Mouse (Mus musculus) midbrain, postnatal 0 days (tissue): ENCODE data around the gene Wdr59. TPM values are rescaled to one million over a fixed set of nuclear protein-coding genes. Genes with fewer than 3 reads are reported as not detected.
"Not testable (repeated sequence)": the region's sequence is repeated elsewhere in the genome, so short reads cannot be mapped to it uniquely, and the experiment has no call there.

Experiments used
- ATAC-seq: fragments of 200-750 bp; cut with Nextera tagmentation; 2 replicates; pipeline ENCODE4 v1.8.0; 2017; ENCODE audit warnings: moderate number of reproducible peaks, mild to moderate bottlenecking, moderate TSS enrichment, moderate library complexity; ENCODE audit not compliant: low FRiP score
- DNase-seq: peaks from one replicate; pipeline ENCODE4 v3.0.0-alpha.2; 2015; ENCODE audit warnings: low spot score
- H3K27ac ChIP-seq: fragments of 300-500 bp; sonication (generic); 2 replicates; pipeline ENCODE4 v1.5.1; 2014; ENCODE audit warnings: low read depth, mild to moderate bottlenecking, low read length, mixed read lengths
- H3K27me3 ChIP-seq: fragments of 300-500 bp; sonication (generic); 2 replicates; pipeline ENCODE4 v1.6.1; 2014; ENCODE audit warnings: low read length, control low read depth, mixed read lengths; ENCODE audit not compliant: insufficient read depth
- H3K36me3 ChIP-seq: fragments of 300-500 bp; sonication (generic); 2 replicates; pipeline ENCODE4 v1.6.1; 2014; ENCODE audit warnings: low read length, control low read depth, mixed read lengths; ENCODE audit not compliant: insufficient read depth
- H3K4me1 ChIP-seq: fragments of 300-500 bp; sonication (generic); 2 replicates; pipeline ENCODE4 v1.6.1; 2014; ENCODE audit warnings: mild to moderate bottlenecking, control low read depth, antibody characterized with exemption, low read length, mixed read lengths; ENCODE audit not compliant: insufficient read depth
- H3K4me2 ChIP-seq: fragments of 300-500 bp; sonication (generic); 2 replicates; pipeline ENCODE4 v1.6.1; 2014; ENCODE audit warnings: low read depth, mild to moderate bottlenecking, low read length, mixed read lengths; ENCODE audit not compliant: poor library complexity, severe bottlenecking
- H3K4me3 ChIP-seq: fragments of 300-500 bp; sonication (generic); 2 replicates; pipeline ENCODE4 v1.5.1; 2014; ENCODE audit warnings: low read depth, mild to moderate bottlenecking, low read length, moderate library complexity
- H3K9ac ChIP-seq: fragments of 300-500 bp; sonication (generic); replicated peaks from 2 replicates; pipeline ENCODE4 v1.6.1; 2014; ENCODE audit warnings: mild to moderate bottlenecking, low read length, moderate library complexity, mixed read lengths; ENCODE audit not compliant: poor library complexity, severe bottlenecking
- H3K9me3 ChIP-seq: fragments of 300-500 bp; sonication (generic); 2 replicates; pipeline ENCODE4 v1.6.1; 2016; ENCODE audit warnings: low read length, control low read depth
- CTCF ChIP-seq: IDR thresholded peaks from 2 replicates; pipeline ENCODE4 v1.5.1; 2016; ENCODE audit warnings: antibody characterized with exemption, mild to moderate bottlenecking
- WGBS: fragments of 180-500 bp; shearing (Covaris S2); extraction: QIAGEN DNeasy Blood & Tissue Kit; methylation state at CpG from one replicate; pipeline ENCODE4 v1.1.7; 2014; 5-methylcytosine and 5-hydroxymethylcytosine counted together
- polyA plus RNA-seq: library from polyadenylated mRNA; unstranded; fragments of >200 nt; fragmentation: Nextera tagmentation; extraction: Ambion mirVana; gene quantifications from 2 replicates; pipeline ENCODE4 v1.2.1, GENCODE M21; 2015
- total RNA-seq: library from RNA; depleted of rRNA; stranded (reverse); fragments of >200 nt; gene quantifications from 2 replicates; pipeline ENCODE4 v1.2.3, GENCODE M21; 2014

The Wdr59 gene
- total and polyA plus RNA-seq, 2 experiments from 2014 or later = 6.6 to 11.6 TPM

GRCm38 (mm10) chr8:111513446-111513845 lies 8.4 kb downstream of the Wdr59 start:
- no peak for TF ChIP-seq CTCF
- 78% methylated on average over 8 of the region's 8 CpGs for WGBS
- H3K4me3 ChIP-seq = no peak overlapping the region
- H3K9me3 ChIP-seq = no peaks in the 10 kb centered on the region
- no peaks in the 10 kb centered on the region for H3K36me3 ChIP-seq
- no peak overlapping the region for H3K27ac ChIP-seq
- no peak overlapping the region for H3K4me2 ChIP-seq
- no peaks in the 10 kb centered on the region for H3K27me3 ChIP-seq
- no peak overlapping the region for H3K9ac ChIP-seq
- ATAC-seq (no peak), DNase-seq (no peak)
- H3K4me1 ChIP-seq = no peaks in the 10 kb centered on the region

DNA sequence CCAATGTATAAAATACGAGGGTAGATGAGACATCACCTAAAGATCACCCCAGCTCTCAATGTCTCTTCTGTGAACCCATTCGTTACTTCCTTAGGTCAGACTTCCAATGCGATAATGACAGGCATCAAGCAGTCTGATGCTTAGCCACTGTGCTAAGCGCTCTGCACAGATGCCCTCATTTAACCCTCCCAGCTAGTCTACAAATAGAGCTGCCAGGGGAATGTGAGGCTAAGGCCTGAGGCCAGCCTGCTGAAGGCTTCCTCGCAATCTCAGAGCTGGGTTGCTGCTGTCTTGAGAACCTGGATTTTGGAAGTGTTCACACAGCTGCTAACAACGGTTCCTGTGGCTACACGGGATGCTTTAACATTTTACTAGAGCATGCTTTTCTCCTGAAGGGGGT lies 9.0 kb downstream of the Wdr59 start:
- WGBS = 69% methylated on average over 7 of the region's 7 CpGs
- Histone ChIP-seq H3K4me2 (no peak overlapping the region), H3K36me3 (no peaks in the 10 kb centered on the region), H3K4me3 (no peak overlapping the region), H3K9me3 (no peaks in the 10 kb centered on the region), H3K9ac (no peak overlapping the region), H3K4me1 (no peaks in the 10 kb centered on the region), H3K27me3 (no peaks in the 10 kb centered on the region), H3K27ac (no peak overlapping the region)
- DNase-seq = no peak
- no peak for TF ChIP-seq CTCF
- no peak for ATAC-seq

DNA sequence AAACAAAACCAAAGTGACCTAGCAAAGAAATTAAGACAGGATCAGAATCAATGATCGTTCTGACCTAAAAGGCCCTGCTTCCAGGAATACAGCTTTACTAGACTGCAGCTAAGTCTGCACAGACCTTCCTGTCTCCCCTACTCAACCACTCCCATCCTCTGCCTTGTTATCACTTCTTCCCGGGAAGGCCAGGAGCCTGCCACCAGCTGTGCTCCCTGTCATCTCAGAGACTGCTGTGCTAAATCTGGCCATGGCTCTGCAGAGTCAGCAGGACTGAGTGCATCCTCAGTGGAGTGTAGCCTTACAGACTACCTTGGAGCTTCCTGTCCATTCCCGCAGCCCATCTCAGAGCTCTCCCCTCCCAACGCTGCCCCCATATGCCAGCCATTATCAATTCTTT lies 11.5 kb downstream of the Wdr59 start:
- WGBS = 70% methylated on average over 4 of the region's 4 CpGs
- H3K27me3 ChIP-seq = no peaks in the 10 kb centered on the region
- H3K4me2 ChIP-seq = no peak overlapping the region
- no peaks in the 10 kb centered on the region for H3K4me1 ChIP-seq
- TF ChIP-seq CTCF = no peak
- no peak for DNase-seq
- H3K4me3 ChIP-seq = no peak overlapping the region
- H3K9ac ChIP-seq = no peak overlapping the region; the same call in 1 of the 2 replicates
- H3K9me3 ChIP-seq = no peaks in the 10 kb centered on the region
- H3K27ac ChIP-seq = no peak overlapping the region
- no peaks in the 10 kb centered on the region for H3K36me3 ChIP-seq
- no peak for ATAC-seq

DNA sequence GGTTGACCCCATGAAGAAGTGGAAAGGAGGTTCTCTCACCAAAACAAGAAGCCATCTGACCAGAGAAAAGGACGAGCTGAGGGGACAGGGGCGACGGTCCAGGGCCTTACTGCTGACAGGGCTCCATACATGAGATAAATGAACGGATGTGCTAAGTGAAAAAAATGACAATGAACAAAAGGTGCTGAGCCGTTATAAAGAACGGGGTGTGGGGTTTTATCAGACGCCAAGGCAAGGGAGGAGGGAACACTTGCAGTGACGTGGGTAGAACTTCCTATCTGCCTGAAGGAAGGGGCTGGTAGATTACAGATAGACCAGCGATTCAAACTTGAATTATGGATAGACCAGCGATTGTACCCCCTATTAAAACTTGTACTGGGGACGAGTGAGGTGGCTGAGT lies 12.6 kb downstream of the Wdr59 start:
- H3K4me3 ChIP-seq = no peak overlapping the region
- no peak overlapping the region for H3K9ac ChIP-seq
- ATAC-seq (no peak), DNase-seq (no peak)
- no peak overlapping the region for H3K27ac ChIP-seq
- no peak for TF ChIP-seq CTCF
- H3K4me2 ChIP-seq = no peak overlapping the region
- H3K36me3 ChIP-seq = no peaks in the 10 kb centered on the region
- whole genome bisulfite sequencing = 82% methylated on average over 11 of the region's 11 CpGs
- H3K4me1 ChIP-seq = no peaks in the 10 kb centered on the region
- H3K9me3 ChIP-seq = no peaks in the 10 kb centered on the region
- H3K27me3 ChIP-seq = no peaks in the 10 kb centered on the region

DNA sequence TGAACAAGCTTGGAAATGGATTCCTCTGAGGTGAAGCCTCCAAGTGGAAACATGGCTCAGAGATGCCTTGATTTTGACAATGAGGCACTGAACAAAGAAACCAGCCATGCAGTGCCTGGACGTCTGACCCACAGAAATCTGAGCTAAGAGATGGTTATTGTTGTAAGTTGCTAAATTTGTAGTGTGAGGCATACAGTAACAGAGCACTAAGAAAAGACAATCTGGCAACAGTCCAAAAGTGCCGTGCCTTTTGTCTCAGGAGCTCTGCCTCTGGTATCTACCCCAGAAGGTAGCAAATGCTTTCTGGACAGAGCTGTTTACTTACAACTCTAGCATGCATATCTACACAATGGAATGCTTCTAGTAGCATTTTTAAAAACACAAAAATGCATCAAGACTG lies 13.3 kb downstream of the Wdr59 start:
- ATAC-seq (no peak), DNase-seq (no peak)
- Histone ChIP-seq H3K4me3 (no peak overlapping the region), H3K36me3 (0 out of 2 replicates have a peak, but pooled peaks cover 3% of the 10 kb centered on the region), H3K4me2 (no peak overlapping the region), H3K27me3 (no peaks in the 10 kb centered on the region), H3K9me3 (no peaks in the 10 kb centered on the region), H3K9ac (no peak overlapping the region), H3K27ac (no peak overlapping the region), H3K4me1 (no peaks in the 10 kb centered on the region)
- 33% methylated on average over 2 of the region's 2 CpGs for WGBS
- TF ChIP-seq CTCF = no peak

- H3K36me3 ChIP-seq = peaks cover 26% of the 10 kb centered on the region
- DNase-seq = no peak
- no peak for ATAC-seq
- H3K9me3 ChIP-seq = no peaks in the 10 kb centered on the region
- no peaks in the 10 kb centered on the region for H3K27me3 ChIP-seq
- 74% methylated on average over 11 of the region's 11 CpGs for WGBS
- H3K4me3 ChIP-seq = no peak overlapping the region
- no peaks in the 10 kb centered on the region for H3K4me1 ChIP-seq
- no peak overlapping the region for H3K4me2 ChIP-seq
- no peak overlapping the region for H3K9ac ChIP-seq
- no peak for TF ChIP-seq CTCF
- no peak overlapping the region for H3K27ac ChIP-seq
Observed at GRCm38 (mm10) chr8:111501724-111502464, 20.0 kb downstream of the Wdr59 start.

DNA sequence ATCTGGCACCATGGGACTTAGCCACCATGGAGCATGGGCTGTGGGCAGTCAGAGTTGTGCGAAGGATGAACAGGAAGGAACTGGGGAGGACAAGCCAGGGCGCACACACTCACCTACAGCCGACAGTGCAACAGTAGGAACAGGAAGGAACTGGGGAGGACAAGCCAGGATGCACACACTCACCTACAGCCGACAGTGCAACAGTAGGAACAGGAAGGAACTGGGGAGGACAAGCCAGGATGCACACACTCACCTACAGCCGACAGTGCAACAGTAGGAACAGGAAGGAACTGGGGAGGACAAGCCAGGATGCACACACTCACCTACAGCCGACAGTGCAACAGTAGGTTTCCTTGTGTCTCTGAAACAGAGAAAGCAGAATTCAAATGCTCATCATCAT lies 23.6 kb downstream of the Wdr59 start:
- H3K36me3 ChIP-seq = peaks cover 35% of the 10 kb centered on the region
- not testable (repeated sequence) for DNase-seq, H3K9me3 ChIP-seq, H3K4me3 ChIP-seq, ATAC-seq, H3K27ac ChIP-seq, H3K9ac ChIP-seq, H3K27me3 ChIP-seq, H3K4me2 ChIP-seq, H3K4me1 ChIP-seq
- WGBS = 91% methylated on average over 4 of the region's 6 CpGs
